Mouse (Mus musculus) heart, adult 2 months (tissue): ENCODE results near the gene Hes7.
A peak's percentile ranks its signal among the peaks of the same experiment; 100 is the strongest.
"Not testable (repeated sequence)": the region's sequence is repeated elsewhere in the genome, so short reads cannot be mapped to it uniquely, and the experiment has no call there.

Experiments
- CTCF ChIP-seq: fragments of 200-600 bp; IDR thresholded peaks from 2 replicates; pipeline ENCODE4 v1.8.1; 2022; ENCODE audit warnings: antibody characterized with exemption, mild to moderate bottlenecking, moderate library complexity
- EP300 ChIP-seq: fragments of 200-500 bp; IDR thresholded peaks from 2 replicates; pipeline ENCODE4 v1.6.1; 2011; ENCODE audit warnings: low read depth, low read length, control low read depth; ENCODE audit not compliant: insufficient read depth
- POLR2A ChIP-seq: fragments of 200-500 bp; IDR thresholded peaks from 2 replicates; pipeline ENCODE4 v1.6.1; 2011; ENCODE audit warnings: mild to moderate bottlenecking, low read depth, low read length, control low read depth; ENCODE audit not compliant: insufficient read depth

- TF ChIP-seq CTCF, result peak; percentile 19; the same call in 1 of the 2 replicates
- TF ChIP-seq POLR2A, EP300: not testable (repeated sequence)
Observed at GRCm38 (mm10) chr11:69093856-69094255, 26.3 kb upstream of the Hes7 start.
